Mouse (Mus musculus): Measurements from ENCODE around the gene Acsbg1.

DNA sequence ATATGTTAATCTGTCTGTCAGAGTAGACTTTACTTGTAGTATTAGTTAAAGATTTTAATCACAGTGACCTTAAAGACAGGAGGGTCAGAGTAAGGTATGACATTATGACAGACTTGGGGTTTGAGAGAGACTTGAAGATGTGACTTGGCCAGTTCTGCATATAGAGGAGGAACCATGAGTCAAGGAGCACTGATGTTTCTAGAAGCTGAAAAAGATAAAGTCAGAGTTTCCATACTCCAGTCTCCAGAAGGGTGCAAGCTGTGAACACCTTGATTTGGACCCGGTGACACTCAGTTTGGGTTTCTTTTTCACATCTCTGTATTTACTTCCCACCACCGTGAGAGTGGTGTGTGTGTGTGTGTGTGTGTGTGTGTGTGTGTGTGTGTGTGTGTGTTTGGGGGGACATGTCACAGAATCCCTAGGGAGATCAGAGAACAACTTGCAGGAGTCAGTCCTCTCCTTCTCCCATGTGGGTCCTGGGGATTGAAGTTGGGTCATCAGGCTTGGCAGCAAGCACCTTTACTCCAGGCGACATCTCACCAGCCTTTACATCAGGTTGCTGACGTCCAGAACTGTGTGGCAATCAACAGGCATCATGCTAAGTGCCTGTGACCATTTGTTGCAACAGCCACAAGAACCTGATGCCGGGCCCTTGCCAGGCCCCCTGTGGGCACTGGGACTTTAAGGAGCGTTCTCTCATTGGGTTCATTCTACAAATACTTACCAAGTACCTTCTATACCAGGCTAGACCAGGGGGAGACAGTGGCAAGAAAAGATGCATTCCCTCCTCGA lies 22.3 kb upstream of the Acsbg1 start:
- TF ChIP-seq EP300 (optimal IDR thresholded peaks at IDR 0.05) = no peak
- no peak for TF ChIP-seq CTCF (IDR thresholded peaks at IDR 0.05; ENCODE audit: low read depth)

Data from stomach, postnatal 0 days (tissue).